Mouse (Mus musculus) CH12.LX (cell line): ENCODE measurements around the gene Gm47289. TPM values are rescaled to one million over a fixed set of nuclear protein-coding genes. Genes with fewer than 3 reads are reported as not detected.

Experiments used
- DNase-seq: peaks from one replicate; pipeline ENCODE4 v3.0.0-alpha.2; 2013; ENCODE audit errors: extremely low read depth
- H3K27ac ChIP-seq: 2 replicates; pipeline ENCODE4 v1.5.1; 2012; ENCODE audit warnings: low read depth, mild to moderate bottlenecking, control low read depth, moderate library complexity; ENCODE audit not compliant: insufficient read depth
- H3K27me3 ChIP-seq: replicated peaks from 2 replicates; pipeline ENCODE3; 2012; ENCODE audit warnings: inconsistent platforms
- H3K36me3 ChIP-seq, 2 experiments: replicated peaks in 1 of 2; 2 replicates each; pipeline versions ENCODE3 to v1.6.1; 2012; ENCODE audit warnings: inconsistent platforms in 1 of 2, low read length in 1 of 2, mild to moderate bottlenecking in 1 of 2, mixed read lengths in 1 of 2, moderate library complexity in 1 of 2; ENCODE audit not compliant: control insufficient read depth in 1 of 2, insufficient read depth in 1 of 2
- H3K4me1 ChIP-seq, 2 experiments: 2 replicates each; pipeline ENCODE4 v1.6.1; 2012; ENCODE audit warnings: inconsistent platforms in 1 of 2, moderate library complexity in 1 of 2; ENCODE audit not compliant: insufficient read depth in 2 of 2, control insufficient read depth in 1 of 2
- H3K4me2 ChIP-seq: 2 replicates; pipeline ENCODE4 v1.6.1; 2012; ENCODE audit warnings: low read depth, mild to moderate bottlenecking, control low read depth; ENCODE audit not compliant: poor library complexity, insufficient read depth, severe bottlenecking
- H3K4me3 ChIP-seq, 3 experiments: fragments of 150-350 bp in 1 of 3; sonication (generic) in 1 of 3; replicated peaks in 1 of 3; 2 replicates each; pipeline versions ENCODE3 to v1.5.1; 2011 to 2012; ENCODE audit warnings: low read depth in 2 of 3, low read length in 2 of 3, mild to moderate bottlenecking in 2 of 3, moderate library complexity in 2 of 3, control low read depth in 1 of 3, improper control_type of control experiment in 1 of 3, inconsistent platforms in 1 of 3, mixed read lengths in 1 of 3; ENCODE audit not compliant: poor library complexity in 1 of 3
- H3K79me2 ChIP-seq: replicated peaks from 2 replicates; pipeline ENCODE4 v1.6.1; 2012; ENCODE audit warnings: mild to moderate bottlenecking, moderate library complexity; ENCODE audit not compliant: control insufficient read depth, poor library complexity, insufficient read depth, severe bottlenecking; ENCODE audit errors: extremely low read depth
- H3K9ac ChIP-seq: 2 replicates; pipeline ENCODE4 v1.6.1; 2012; ENCODE audit warnings: low read depth, mild to moderate bottlenecking, control low read depth, moderate library complexity; ENCODE audit not compliant: insufficient read depth
- H3K9me3 ChIP-seq: replicated peaks from 2 replicates; pipeline ENCODE3; 2012; ENCODE audit warnings: low read length, inconsistent platforms, mixed read lengths
- BHLHE40 ChIP-seq: IDR thresholded peaks from 2 replicates; pipeline ENCODE4 v1.6.1; 2011; ENCODE audit warnings: mild to moderate bottlenecking, low read depth, low read length, improper control_type of control experiment
- CHD1 ChIP-seq: IDR thresholded peaks from 2 replicates; pipeline ENCODE4 v1.6.1; 2012; ENCODE audit warnings: low read depth, low read length, improper control_type of control experiment, inconsistent platforms
- CTCF ChIP-seq, 2 experiments: IDR thresholded peaks in 1 of 2; conservative IDR thresholded peaks in 1 of 2; 2 replicates each; pipeline ENCODE4 v1.5.1; 2011 to 2012; ENCODE audit warnings: low read depth in 2 of 2, low read length in 2 of 2, improper control_type of control experiment in 1 of 2, inconsistent platforms in 1 of 2, mild to moderate bottlenecking in 1 of 2, moderate library complexity in 1 of 2
- E2F4 ChIP-seq: IDR thresholded peaks from 2 replicates; pipeline ENCODE4 v1.6.1; 2011; ENCODE audit warnings: low read depth, low read length, improper control_type of control experiment; ENCODE audit not compliant: insufficient replicate concordance
- EP300 ChIP-seq: IDR thresholded peaks from 2 replicates; pipeline ENCODE4 v1.6.1; 2011; ENCODE audit warnings: low read length, improper control_type of control experiment
- ETS1 ChIP-seq: conservative IDR thresholded peaks from 2 replicates; pipeline ENCODE4 v1.6.1; 2012; ENCODE audit warnings: low read depth, mild to moderate bottlenecking, inconsistent platforms, low read length, improper control_type of control experiment, moderate library complexity
- HCFC1 ChIP-seq: IDR thresholded peaks from 2 replicates; pipeline ENCODE4 v1.6.1; 2012; ENCODE audit warnings: low read depth, mild to moderate bottlenecking, inconsistent platforms, low read length, improper control_type of control experiment
- IRF4 ChIP-seq: IDR thresholded peaks from 2 replicates; pipeline ENCODE4 v1.6.1; 2014; ENCODE audit warnings: low read depth, mild to moderate bottlenecking, inconsistent platforms, low read length, improper control_type of control experiment
- JUN ChIP-seq: IDR thresholded peaks from 2 replicates; pipeline ENCODE4 v1.6.1; 2011; ENCODE audit warnings: low read depth, mild to moderate bottlenecking, low read length, improper control_type of control experiment, moderate library complexity; ENCODE audit not compliant: insufficient read depth
- JUND ChIP-seq: conservative IDR thresholded peaks from 2 replicates; pipeline ENCODE4 v1.6.1; 2011; ENCODE audit warnings: low read depth, low read length, improper control_type of control experiment
- MAFK ChIP-seq: IDR thresholded peaks from 2 replicates; pipeline ENCODE4 v1.6.1; 2011; ENCODE audit warnings: low read length, improper control_type of control experiment; ENCODE audit not compliant: insufficient replicate concordance
- MAZ ChIP-seq: IDR thresholded peaks from 2 replicates; pipeline ENCODE4 v1.6.1; 2012; ENCODE audit warnings: low read depth, mild to moderate bottlenecking, inconsistent platforms, low read length, improper control_type of control experiment, moderate library complexity
- MEF2A ChIP-seq: IDR thresholded peaks from 2 replicates; pipeline ENCODE4 v1.6.1; 2014; ENCODE audit warnings: low read depth, mild to moderate bottlenecking, inconsistent platforms, low read length, improper control_type of control experiment, borderline replicate concordance
- MXI1 ChIP-seq: IDR thresholded peaks from 2 replicates; pipeline ENCODE4 v1.6.1; 2011; ENCODE audit warnings: mild to moderate bottlenecking, low read depth, low read length, improper control_type of control experiment
- PAX5 ChIP-seq: IDR thresholded peaks from 2 replicates; pipeline ENCODE4 v1.6.1; 2012; ENCODE audit warnings: low read length, inconsistent platforms, mixed read lengths
- POLR2AphosphoS2 ChIP-seq: IDR thresholded peaks from 2 replicates; pipeline ENCODE4 v1.6.1; 2011; ENCODE audit warnings: low read depth, low read length, improper control_type of control experiment
- RAD21 ChIP-seq: IDR thresholded peaks from 2 replicates; pipeline ENCODE4 v1.6.1; 2011; ENCODE audit warnings: low read depth, mild to moderate bottlenecking, low read length, improper control_type of control experiment, moderate library complexity
- SIN3A ChIP-seq: IDR thresholded peaks from 2 replicates; pipeline ENCODE4 v1.6.1; 2012; ENCODE audit warnings: low read length, improper control_type of control experiment, inconsistent platforms
- SMC3 ChIP-seq: IDR thresholded peaks from 2 replicates; pipeline ENCODE4 v1.6.1; 2011; ENCODE audit warnings: low read depth, low read length, improper control_type of control experiment
- TBP ChIP-seq: conservative IDR thresholded peaks from 2 replicates; pipeline ENCODE4 v1.6.1; 2011; ENCODE audit warnings: low read depth, low read length, improper control_type of control experiment
- USF1 ChIP-seq: IDR thresholded peaks from 2 replicates; pipeline ENCODE4 v1.6.1; 2014; ENCODE audit warnings: low read depth, mild to moderate bottlenecking, inconsistent platforms, low read length, improper control_type of control experiment
- USF2 ChIP-seq: conservative IDR thresholded peaks from 2 replicates; pipeline ENCODE4 v1.6.1; 2011; ENCODE audit warnings: low read depth, low read length, improper control_type of control experiment
- ZC3H11A ChIP-seq: IDR thresholded peaks from 2 replicates; pipeline ENCODE4 v1.6.1; 2012; ENCODE audit warnings: low read depth, mild to moderate bottlenecking, inconsistent platforms, low read length, improper control_type of control experiment
- ZMIZ1 ChIP-seq: IDR thresholded peaks from 2 replicates; pipeline ENCODE4 v1.6.1; 2012; ENCODE audit warnings: low read depth, mild to moderate bottlenecking, inconsistent platforms, low read length, improper control_type of control experiment
- dilution Hi-C: fragments of 300-500 bp; cut with MboI; formaldehyde crosslinking; loops from 2 replicates; pipeline ENCODE4 v1.14.3; 2020; ENCODE audit warnings: low sequenced_read_pairs; ENCODE audit not compliant: extremely low pct_unique_long_range_greater_than_20kb, extremely low pct_ligation_motif_present
- in situ Hi-C: fragments of 300-500 bp; cut with MboI; formaldehyde crosslinking; loops from 3 replicates; pipeline ENCODE4 v1.14.3; 2019; ENCODE audit warnings: low sequenced_read_pairs, low pct_ligation_motif_present, low pct_unique_long_range_greater_than_20kb, mixed read lengths
- polyA plus RNA-seq: library from polyadenylated mRNA; unstranded; fragments of >175 nt; gene quantifications from 2 replicates; pipeline ENCODE4 v1.2.1, GENCODE M21; 2012; ENCODE audit warnings: low read depth; ENCODE audit not compliant: insufficient read length
- total RNA-seq, 2 experiments: library from RNA; depleted of rRNA; stranded (reverse); fragments of 300-350 nt in 1 of 2; fragments of >200 nt in 1 of 2; gene quantifications; 2 replicates each; pipeline ENCODE4 v1.2.3; 2012 to 2014

Gm47289 gene
- total and polyA plus RNA-seq, 3 experiments = not detected

DNA sequence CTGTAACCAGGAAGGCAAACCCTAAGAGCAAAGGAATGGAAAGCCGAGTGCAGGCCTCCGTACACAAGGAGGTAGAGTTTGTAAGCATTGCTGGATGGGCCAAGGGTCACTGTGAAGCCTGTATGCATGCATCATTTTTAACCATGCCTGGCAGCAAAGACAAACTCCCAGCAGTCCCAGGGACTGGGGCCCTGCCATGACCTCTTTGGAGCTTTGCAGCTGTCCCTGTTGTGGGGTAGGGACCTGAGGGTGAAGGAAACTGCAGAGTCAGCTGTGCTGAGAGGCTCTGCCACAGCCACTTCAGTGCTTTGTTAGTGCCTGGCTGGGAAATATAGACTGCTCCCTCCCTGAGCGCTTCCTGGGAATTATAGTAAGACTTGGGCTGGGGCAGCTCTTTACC is 48.3 kb upstream of the Gm47289 start:
- peaks cover 2% of the 10 kb centered on the region for H3K9me3 ChIP-seq
- dilution Hi-C loops = no loop called here
- TF ChIP-seq ZC3H11A (no peak), MAFK (no peak), CTCF (conservative IDR thresholded peaks at IDR 0.05 in 1 of 2, IDR thresholded peaks at IDR 0.05 in 1 of 2; ENCODE audit: low read depth in 2 of 2, low read length in 2 of 2) (no peak), JUND (no peak), MEF2A (no peak), CHD1 (no peak), USF2 (no peak), SIN3A (no peak), BHLHE40 (no peak), SMC3 (no peak), MXI1 (no peak), POLR2AphosphoS2 (no peak), ETS1 (no peak), HCFC1 (no peak), IRF4 (no peak), USF1 (no peak), RAD21 (no peak), PAX5 (no peak)

GRCm38 (mm10) chr9:119114911-119115310 is 44.0 kb upstream of the Gm47289 start:
- no peaks in the 10 kb centered on the region for H3K36me3 ChIP-seq
- dilution Hi-C loops = no loop called here
- H3K4me2 ChIP-seq = no peak overlapping the region
- H3K27me3 ChIP-seq = no peaks in the 10 kb centered on the region
- in situ Hi-C loops = no loop called here
- H3K4me1 ChIP-seq = peaks cover 3 to 14% of the 10 kb centered on the region in 2 experiments; a peak in 3 of 4 replicates
- no peaks in the 10 kb centered on the region for H3K9me3 ChIP-seq
- H3K27ac ChIP-seq = no peak overlapping the region
- TF ChIP-seq JUN (no peak), HCFC1 (no peak), ETS1 (no peak), E2F4 (no peak), MEF2A (no peak), TBP (no peak), USF2 (no peak), EP300 (no peak), MAZ (no peak), JUND (no peak), ZMIZ1 (no peak)
- H3K4me3 ChIP-seq = no peak overlapping the region
- DNase-seq = no peak
- no peak overlapping the region for H3K9ac ChIP-seq
- H3K79me2 ChIP-seq = no peaks in the 10 kb centered on the region

More for the DNA sequence above, 48.3 kb upstream of the Gm47289 start:
- H3K27ac ChIP-seq = no peak overlapping the region
- no peak for DNase-seq
- H3K79me2 ChIP-seq = no peaks in the 10 kb centered on the region
- no peaks in the 10 kb centered on the region for H3K4me1 ChIP-seq
- in situ Hi-C loops = no loop called here
- H3K4me2 ChIP-seq = no peak overlapping the region
- no peak overlapping the region for H3K4me3 ChIP-seq
- H3K36me3 ChIP-seq = no peaks in the 10 kb centered on the region
- H3K27me3 ChIP-seq = no peaks in the 10 kb centered on the region
- no peak overlapping the region for H3K9ac ChIP-seq
